Mouse (Mus musculus) gastrocnemius, postnatal 14 days (tissue): ENCODE data around the gene Kcnk3. TPM values are rescaled to one million over a fixed set of nuclear protein-coding genes. Genes with fewer than 3 reads are reported as not detected.

ENCODE experiments used
- DNase-seq: peaks from one replicate; pipeline ENCODE4 v3.0.0; 2021; ENCODE audit warnings: mixed read lengths
- intact Hi-C: fragments of 180-260 bp; cut with DNase I; formaldehyde crosslinking; loops from one replicate; pipeline ENCODE4 v1.15.1; 2025; ENCODE audit warnings: low total_unique reads
- microRNA-seq, 2 experiments: library from miRNA; unstranded; fragments of <30 nt; microRNA quantifications; one replicate each; pipeline ENCODE4 v1.2.0; 2021
- total RNA-seq, 2 experiments: library from RNA; stranded (reverse); gene quantifications; 2 replicates each; pipeline ENCODE4 v1.2.3; 2021

The Kcnk3 gene
- total RNA-seq, 2 experiments from 2014 or later: 0.42 to 1.2 TPM

DNA sequence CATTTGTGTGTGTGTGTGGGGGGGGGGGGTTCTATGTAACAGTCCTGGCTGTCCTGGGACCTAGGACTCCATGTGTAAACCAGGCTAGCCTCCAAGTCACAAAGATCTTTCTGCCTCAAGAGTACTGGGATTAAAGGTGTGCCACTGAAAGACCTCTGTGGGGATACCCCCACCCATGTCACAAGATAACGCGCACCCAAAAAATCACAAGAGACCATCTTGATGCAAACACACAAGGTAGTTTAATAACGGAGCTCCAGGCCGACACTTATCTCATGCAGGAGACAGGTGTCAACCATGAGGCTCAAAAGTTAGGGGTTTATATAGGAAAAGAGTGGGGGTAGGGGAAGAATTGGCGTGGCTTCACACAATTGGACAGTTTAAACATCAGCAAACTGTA, 72.8 kb downstream of the Kcnk3 start:
- intact Hi-C loops: no loop called here

DNA sequence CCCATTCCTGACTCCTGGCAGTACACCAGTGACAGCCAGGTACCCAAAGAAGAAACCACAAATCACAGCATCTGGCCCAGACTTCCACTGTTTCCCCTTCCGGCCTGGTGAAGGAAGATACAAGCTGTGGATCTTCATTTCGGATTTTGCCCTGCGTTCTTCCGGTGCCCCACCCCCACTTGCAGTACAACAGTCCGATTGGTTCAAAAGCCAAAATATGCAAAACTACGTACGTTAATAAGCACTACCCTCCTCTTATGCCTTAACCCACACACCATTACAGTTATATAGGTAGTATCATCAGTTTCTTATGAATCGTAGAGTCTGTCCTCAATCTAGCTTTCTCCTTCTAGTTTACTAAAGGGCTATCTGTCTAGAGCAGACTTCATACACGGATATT, 77.4 kb downstream of the Kcnk3 start:
- intact Hi-C loops: no loop called here
- no peak for DNase-seq

More for the DNA sequence above, 72.8 kb downstream of the Kcnk3 start:
- no peak for DNase-seq

DNA sequence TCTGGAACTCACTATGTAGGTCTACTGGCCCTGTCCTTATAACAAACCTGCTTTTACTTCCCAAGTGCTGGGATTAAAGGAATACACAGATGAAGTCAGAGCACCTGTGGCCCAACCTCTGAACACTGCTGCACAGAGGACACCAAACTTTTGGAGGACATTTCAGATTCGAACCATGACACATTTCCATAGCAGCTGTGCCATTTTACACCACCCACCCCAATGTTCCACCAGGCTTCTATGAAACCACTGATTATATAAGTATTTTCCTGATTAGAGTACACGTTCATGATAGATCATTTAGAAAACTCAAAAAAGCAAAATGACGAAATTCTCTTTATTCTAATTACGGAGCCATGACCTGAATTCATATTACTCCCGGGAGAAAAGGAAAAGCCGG, 78.0 kb downstream of the Kcnk3 start:
- intact Hi-C loops: no loop called here
- no peak for DNase-seq

DNA sequence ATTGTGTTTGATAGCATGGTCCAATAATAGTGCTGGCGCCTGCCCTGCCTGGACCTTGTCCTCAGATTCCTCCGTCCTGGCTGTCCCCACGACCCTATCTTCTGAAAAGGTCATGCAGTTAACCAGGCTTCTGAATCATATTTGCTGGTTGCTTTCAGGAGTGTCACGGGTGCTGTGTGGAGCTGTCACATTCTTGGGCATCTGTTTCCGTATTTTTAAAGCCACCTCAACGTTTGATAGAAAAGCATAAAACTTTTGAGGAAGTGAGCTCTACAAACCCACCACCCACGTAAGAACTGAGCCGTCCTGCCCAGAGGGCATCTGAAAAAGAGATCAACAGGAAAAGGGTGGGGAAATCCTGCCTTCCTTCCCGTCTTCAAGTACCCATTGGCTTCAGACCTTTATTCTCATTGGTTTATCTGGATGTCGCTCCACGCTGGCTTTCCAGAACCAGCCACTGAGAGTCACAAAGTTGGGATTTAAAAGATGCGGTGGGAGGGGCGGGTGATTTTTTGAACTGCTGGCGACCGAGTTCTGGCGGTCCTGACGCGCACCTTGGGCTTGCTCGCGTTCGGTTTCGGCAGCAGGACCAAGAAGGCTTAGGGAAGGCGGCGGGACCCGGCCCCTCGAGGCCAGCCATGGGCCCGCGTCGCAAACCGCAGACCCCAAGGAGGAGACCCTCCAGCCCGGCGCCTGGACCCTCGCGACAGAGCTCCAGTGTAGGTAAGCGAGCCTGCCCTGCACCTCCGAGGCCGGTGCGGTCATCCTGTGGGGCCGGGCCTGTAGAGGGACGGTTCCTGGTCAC, 78.6 kb downstream of the Kcnk3 start, which contains the start of gene Cenpa:
Gene Cenpa, plus strand, starts transcription at position 387 of the 805 bp plus-strand sequence.
- DNase-seq: peak; percentile 83
- intact Hi-C loops: no loop called here

DNA sequence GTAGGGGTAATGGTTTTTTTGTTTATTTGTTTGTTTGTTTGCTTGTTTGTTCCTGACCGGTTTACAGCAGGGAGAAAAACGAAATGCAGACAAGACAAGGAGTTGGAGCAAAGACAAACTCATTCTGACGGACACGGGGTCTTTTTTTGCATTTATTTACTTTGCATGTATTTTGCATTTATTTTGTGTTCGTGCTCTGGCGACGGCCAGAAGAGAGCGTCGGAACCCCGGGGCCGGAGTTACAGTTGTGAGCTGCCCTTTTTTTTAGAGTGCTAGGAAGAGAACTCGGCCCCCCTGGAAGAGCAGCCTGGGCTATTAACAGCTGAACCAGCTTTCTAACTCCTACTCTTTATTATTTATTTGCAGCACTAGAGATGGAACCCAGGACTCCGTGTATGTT, 79.2 kb downstream of the Kcnk3 start:
- intact Hi-C loops: no loop called here
- DNase-seq: no peak

DNA sequence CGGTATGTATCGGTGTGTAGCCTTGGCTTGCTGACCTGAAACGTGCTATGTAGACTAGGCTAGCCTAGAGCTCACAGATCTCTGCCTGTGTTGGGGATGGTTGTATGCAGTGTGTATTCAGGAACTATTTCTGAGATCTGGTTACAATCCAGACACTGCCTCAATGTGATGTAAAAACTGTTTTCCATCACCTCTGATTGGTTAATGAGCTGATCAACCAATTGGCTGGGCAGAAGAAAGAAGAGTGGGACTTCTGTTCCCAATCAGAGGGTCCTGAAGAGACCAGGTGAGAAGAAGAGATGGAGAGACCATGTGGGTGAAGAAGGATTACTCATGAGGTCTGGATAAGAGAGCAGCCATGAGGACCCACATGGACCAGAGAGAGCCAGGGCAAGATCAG, 79.7 kb downstream of the Kcnk3 start:
- intact Hi-C loops: no loop called here
- DNase-seq: no peak

DNA sequence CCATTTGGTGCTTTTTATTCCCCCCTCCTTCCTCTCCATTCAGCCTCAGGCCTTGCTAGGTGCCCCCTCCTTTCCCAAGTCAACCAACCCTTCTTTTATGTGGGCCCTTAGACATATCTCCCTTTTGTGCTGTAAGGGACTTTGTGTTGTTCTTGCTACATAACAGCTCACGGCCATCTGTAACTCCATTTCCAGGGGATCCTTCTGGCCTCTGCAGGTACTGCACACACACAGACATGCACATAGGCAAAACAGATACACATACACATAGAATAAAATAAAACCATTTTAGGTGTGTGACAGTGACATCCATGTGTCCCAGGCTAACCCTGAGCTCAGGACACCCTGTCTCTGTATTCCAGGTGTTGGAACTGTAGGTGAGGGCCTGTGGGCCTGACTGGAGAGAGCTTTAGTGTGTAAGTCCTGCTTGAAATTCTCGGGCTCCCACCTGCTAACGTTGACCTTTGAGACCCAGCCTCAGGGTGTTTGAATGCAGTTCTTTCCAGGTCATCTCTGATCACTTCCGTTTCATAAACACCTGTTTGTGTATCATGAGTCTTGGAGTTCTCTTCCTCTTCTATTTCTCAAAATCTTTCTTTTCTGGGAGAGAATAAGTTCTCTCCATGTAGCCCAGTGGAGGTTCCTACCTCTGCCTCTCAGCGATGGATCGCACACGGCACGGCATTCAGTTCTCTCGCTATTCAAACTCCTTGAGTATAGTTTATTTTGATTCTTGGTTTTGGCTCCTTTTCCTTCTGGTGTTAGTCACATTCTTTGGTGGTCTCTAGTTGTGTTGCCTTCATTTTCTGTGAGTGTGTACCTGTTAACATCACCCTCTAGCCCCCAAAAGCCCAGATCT, 80.9 kb downstream of the Kcnk3 start:
- no peak for DNase-seq
- intact Hi-C loops: no loop called here

DNA sequence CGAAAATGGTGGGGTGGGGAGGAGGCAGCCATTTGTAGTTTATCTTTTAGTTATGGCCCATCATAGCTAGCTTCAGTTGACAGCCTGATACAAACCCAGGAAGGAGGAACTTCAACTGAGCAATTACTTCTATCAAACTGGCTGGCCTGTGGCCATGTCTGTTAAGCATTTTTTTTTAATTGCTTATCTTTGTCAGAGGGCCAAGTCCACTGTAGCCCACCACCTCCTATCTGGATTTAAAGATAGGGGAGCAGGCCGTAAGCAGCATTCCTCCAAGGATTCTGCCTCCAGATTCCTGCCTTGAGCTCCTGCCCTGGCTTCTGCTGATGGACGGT, 81.5 kb downstream of the Kcnk3 start:
- intact Hi-C loops: no loop called here
- no peak for DNase-seq

DNA sequence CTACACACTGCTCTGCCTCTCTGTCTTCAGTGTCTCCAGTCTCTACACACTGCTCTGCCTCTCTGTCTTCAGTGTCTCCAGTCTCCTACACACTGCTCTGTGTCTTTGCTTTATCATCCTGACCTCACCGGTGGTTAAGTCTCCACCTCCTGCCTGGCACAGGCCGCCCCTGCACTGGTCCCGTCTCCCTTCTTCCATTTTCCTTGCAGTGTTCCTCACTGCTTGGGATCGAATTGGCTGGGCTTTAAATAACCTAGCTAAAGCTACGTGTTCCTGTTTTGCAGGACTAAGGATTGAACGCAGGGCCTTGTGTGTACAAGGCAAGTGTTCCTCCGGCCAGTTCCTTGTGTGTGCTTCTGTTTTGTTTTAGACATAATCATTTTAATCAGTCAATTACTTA, 82.1 kb downstream of the Kcnk3 start:
- intact Hi-C loops: no loop called here
- DNase-seq: no peak

DNA sequence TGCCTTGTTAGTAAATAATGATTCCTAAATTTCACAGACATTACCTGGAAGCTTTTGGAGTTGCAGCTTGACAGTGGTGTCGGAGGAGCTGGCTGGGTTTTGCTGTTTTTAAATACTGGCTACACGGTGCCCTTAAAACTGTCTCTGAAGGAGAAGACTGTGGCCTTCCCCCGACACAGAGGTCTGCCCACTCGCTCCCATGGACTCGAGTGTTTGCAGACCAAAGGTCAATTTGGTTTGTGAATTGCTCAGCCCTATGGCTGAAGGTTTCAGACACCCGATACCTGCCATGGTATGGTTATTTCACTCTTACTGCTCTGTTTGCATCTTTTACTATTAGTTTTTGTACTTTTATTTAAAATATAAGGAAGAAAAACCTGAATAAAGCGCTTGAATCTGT, 86.0 kb downstream of the Kcnk3 start:
- intact Hi-C loops: no loop called here
- no peak for DNase-seq

Small RNAs within 50 kb of the gene (microRNA-seq; reads per million reads assigned to microRNA genes)
- 0 reads per million in 2 experiments for gene Mir5625

Other genes starting within 250 kb of the Kcnk3 start
- gene Otof, start 126.2 kb upstream of the Kcnk3 start, total RNA-seq: under 1 TPM; 0.12 to 0.20 TPM
- gene 1700001C02Rik, start 122.1 kb upstream of the Kcnk3 start, total RNA-seq: not detected
- not detected for gene Cib4, start 42.3 kb upstream of the Kcnk3 start, total RNA-seq
- gene Slc35f6, start 59.8 kb downstream of the Kcnk3 start, total RNA-seq: 10 to 100 TPM; 11.8 to 13.8 TPM
- 10 to 100 TPM in 1 of 2 experiments, 1 to 10 TPM in 1; 7.0 to 10.2 TPM for gene Cenpa, start 78.6 kb downstream of the Kcnk3 start, total RNA-seq
- 1 to 10 TPM; 1.6 to 2.0 TPM for gene Dpysl5, start 123.4 kb downstream of the Kcnk3 start, total RNA-seq
- 10 to 100 TPM; 59.6 to 61.7 TPM for gene Mapre3, start 226.5 kb downstream of the Kcnk3 start, total RNA-seq